Mouse (Mus musculus): ENCODE results near the gene Acsf3.

- TF ChIP-seq ZC3H11A (IDR thresholded peaks at IDR 0.05; ENCODE audit: borderline replicate concordance, low read depth, low read length): no peak
- TF ChIP-seq ZNF384 (IDR thresholded peaks at IDR 0.05; ENCODE audit: low read depth, low read length): no peak
- TF ChIP-seq MAFK (IDR thresholded peaks at IDR 0.05; ENCODE audit: insufficient read depth, low read depth, low read length): no peak
These were observed 2.4 kb downstream of the Acsf3 start for GRCm38 (mm10) chr8:122777701-122778100.
